Mouse (Mus musculus) ES-E14 (cell line): ENCODE measurements around the gene Pmf1.

Experiments
- CHD2 ChIP-seq: IDR thresholded peaks from 2 replicates; pipeline ENCODE4 v1.6.1; 2014; ENCODE audit warnings: mild to moderate bottlenecking, low read depth, low read length, inconsistent platforms
- HCFC1 ChIP-seq: IDR thresholded peaks from 2 replicates; pipeline ENCODE4 v1.6.1; 2012; ENCODE audit warnings: low read length, inconsistent platforms, borderline replicate concordance; ENCODE audit not compliant: insufficient read depth
- MAFK ChIP-seq: IDR thresholded peaks from 2 replicates; pipeline ENCODE4 v1.6.1; 2014; ENCODE audit warnings: mild to moderate bottlenecking, low read depth, low read length, inconsistent platforms; ENCODE audit not compliant: insufficient read depth
- ZC3H11A ChIP-seq: IDR thresholded peaks from 2 replicates; pipeline ENCODE4 v1.6.1; 2012; ENCODE audit warnings: low read depth, mild to moderate bottlenecking, inconsistent platforms, low read length, borderline replicate concordance

DNA sequence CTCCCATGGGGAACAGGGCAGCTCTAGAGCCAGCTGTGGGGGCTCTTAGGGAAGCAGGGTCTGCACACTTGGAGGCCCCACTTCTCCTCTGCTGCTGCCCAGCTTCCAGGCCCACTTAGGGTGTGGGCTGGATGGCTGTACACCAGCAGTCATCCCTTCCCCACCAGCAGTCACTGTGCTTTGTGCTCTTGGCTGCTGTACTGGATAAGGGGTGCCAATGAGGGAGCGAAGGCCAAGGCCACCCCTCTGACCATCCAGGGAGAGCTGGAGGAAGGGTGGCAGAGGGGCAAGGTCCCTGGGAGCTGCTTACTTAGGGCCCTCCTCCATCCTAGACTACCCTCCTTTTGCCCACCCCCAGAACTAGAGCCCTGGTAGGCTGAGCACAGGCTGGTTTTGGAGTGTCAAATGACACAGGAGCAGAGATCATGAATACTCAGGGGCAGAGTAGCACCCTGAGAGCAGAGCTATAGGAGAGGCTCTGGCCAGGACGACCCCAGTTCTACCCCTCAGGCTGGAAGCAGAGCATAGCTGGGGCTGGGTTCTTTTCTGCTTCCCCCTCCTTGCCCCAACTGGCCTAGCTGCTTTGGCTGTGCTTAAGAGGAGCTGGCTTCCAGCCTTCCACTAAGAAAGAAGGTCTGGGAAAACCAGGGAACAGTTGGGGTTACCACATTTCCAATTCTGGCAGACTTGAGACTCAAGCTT lies 48.4 kb downstream of the Pmf1 start:
- TF ChIP-seq CHD2, result no peak
- TF ChIP-seq ZC3H11A, result no peak
- no peak for TF ChIP-seq MAFK
- no peak for TF ChIP-seq HCFC1
